Mouse (Mus musculus) heart, adult 10 weeks (tissue): ENCODE results near the gene Gpr137. TPM values are rescaled to one million over a fixed set of nuclear protein-coding genes. Genes with fewer than 3 reads are reported as not detected.

Source experiments
- polyA plus RNA-seq: library from polyadenylated mRNA; stranded (reverse); fragments of 350-450 nt; fragmentation: Illumina TruSeq; extraction: RNeasy Lipid Tissue Mini Kit (QIAGEN cat#74804); gene quantifications from one replicate; pipeline ENCODE4 v1.2.3, GENCODE M21; 2014; ENCODE audit warnings: low read depth, low replicate concordance

Gene Gpr137
- 30.3 TPM for polyA plus RNA-seq

GRCm38 (mm10) chr19:6942249-6942691 lies at the start of gene Gpr137:
Gene Gpr137 (minus strand): TSS chr19:6942480.

GRCm38 (mm10) chr19:6987061-6987903 lies 45.0 kb upstream of the Gpr137 start, which contains the start of gene Vegfb:
Gene Vegfb (minus strand): TSS chr19:6987651.

GRCm38 (mm10) chr19:6980381-6981093 lies 38.3 kb upstream of the Gpr137 start, which contains the start of gene Fkbp2:
Gene Fkbp2 (minus strand): TSS chr19:6980501.

GRCm38 (mm10) chr19:6975537-6976521 lies 33.5 kb upstream of the Gpr137 start, which contains the start of gene Plcb3:
Gene Plcb3 (minus strand): TSS chr19:6976470.

GRCm38 (mm10) chr19:6974211-6975205 lies 32.2 kb upstream of the Gpr137 start, which contains the start of gene Ppp1r14b:
Gene Ppp1r14b (plus strand): TSS chr19:6974968.

GRCm38 (mm10) chr19:6941372-6942248 lies 670 bp downstream of the Gpr137 start, which contains the start of gene Bad:
Gene Bad (plus strand): TSS chr19:6941861.

GRCm38 (mm10) chr19:6934195-6934977 lies 7.9 kb downstream of the Gpr137 start, which contains the start of gene Kcnk4:
Gene Kcnk4 (minus strand): TSS chr19:6934515.

GRCm38 (mm10) chr19:6925307-6925573 lies 17.0 kb downstream of the Gpr137 start, which contains the start of gene Catsperz:
Gene Catsperz (minus strand): TSS chr19:6925380.

GRCm38 (mm10) chr19:6921647-6922567 lies 20.4 kb downstream of the Gpr137 start, which contains the start of gene Esrra:
Gene Esrra (minus strand): TSS chr19:6921813.

GRCm38 (mm10) chr19:6909507-6910289 lies 32.6 kb downstream of the Gpr137 start, which contains the start of the genes Trmt112 and Prdx5:
Gene Trmt112 (plus strand): TSS chr19:6909698.
Gene Prdx5 (minus strand): TSS chr19:6910106.

Other genes starting within 250 kb of the Gpr137 start
- 11.3 TPM for gene Rps6ka4, start 101.8 kb downstream of the Gpr137 start, polyA plus RNA-seq
- gene Ccdc88b, start 84.3 kb downstream of the Gpr137 start, polyA plus RNA-seq = 1.0 TPM
- 42.4 TPM for gene Trmt112, start 32.8 kb downstream of the Gpr137 start, polyA plus RNA-seq
- 608 TPM for gene Prdx5, start 32.4 kb downstream of the Gpr137 start, polyA plus RNA-seq
- 142 TPM for gene Esrra, start 20.7 kb downstream of the Gpr137 start, polyA plus RNA-seq
- gene Catsperz, start 17.1 kb downstream of the Gpr137 start, polyA plus RNA-seq = not detected
- not detected for gene Kcnk4, start 8.0 kb downstream of the Gpr137 start, polyA plus RNA-seq
- 33.9 TPM for gene Bad, start 619 bp downstream of the Gpr137 start, polyA plus RNA-seq
- 55.2 TPM for gene Ppp1r14b, start 32.5 kb upstream of the Gpr137 start, polyA plus RNA-seq
- gene Plcb3, start 34.0 kb upstream of the Gpr137 start, polyA plus RNA-seq = 21.0 TPM
- 44.1 TPM for gene Fkbp2, start 38.0 kb upstream of the Gpr137 start, polyA plus RNA-seq
- gene Vegfb, start 45.2 kb upstream of the Gpr137 start, polyA plus RNA-seq = 291 TPM
- 61.0 TPM for gene Dnajc4, start 50.1 kb upstream of the Gpr137 start, polyA plus RNA-seq
- 34.6 TPM for gene Nudt22, start 53.6 kb upstream of the Gpr137 start, polyA plus RNA-seq
- gene Trpt1, start 53.7 kb upstream of the Gpr137 start, polyA plus RNA-seq = 24.2 TPM
- gene Fermt3, start 77.0 kb upstream of the Gpr137 start, polyA plus RNA-seq = 3.3 TPM
- 110 TPM for gene Stip1, start 97.5 kb upstream of the Gpr137 start, polyA plus RNA-seq
- gene Macrod1, start 114.3 kb upstream of the Gpr137 start, polyA plus RNA-seq = 234 TPM
- gene Flrt1, start 163.2 kb upstream of the Gpr137 start, polyA plus RNA-seq = 0.89 TPM